Mouse (Mus musculus): ENCODE results near the gene Btbd16. TPM values are rescaled to one million over a fixed set of nuclear protein-coding genes. Genes with fewer than 3 reads are reported as not detected.
A peak's percentile ranks its signal among the peaks of the same experiment; 100 is the strongest.

The Btbd16 gene
- not detected for total RNA-seq (2022)

DNA sequence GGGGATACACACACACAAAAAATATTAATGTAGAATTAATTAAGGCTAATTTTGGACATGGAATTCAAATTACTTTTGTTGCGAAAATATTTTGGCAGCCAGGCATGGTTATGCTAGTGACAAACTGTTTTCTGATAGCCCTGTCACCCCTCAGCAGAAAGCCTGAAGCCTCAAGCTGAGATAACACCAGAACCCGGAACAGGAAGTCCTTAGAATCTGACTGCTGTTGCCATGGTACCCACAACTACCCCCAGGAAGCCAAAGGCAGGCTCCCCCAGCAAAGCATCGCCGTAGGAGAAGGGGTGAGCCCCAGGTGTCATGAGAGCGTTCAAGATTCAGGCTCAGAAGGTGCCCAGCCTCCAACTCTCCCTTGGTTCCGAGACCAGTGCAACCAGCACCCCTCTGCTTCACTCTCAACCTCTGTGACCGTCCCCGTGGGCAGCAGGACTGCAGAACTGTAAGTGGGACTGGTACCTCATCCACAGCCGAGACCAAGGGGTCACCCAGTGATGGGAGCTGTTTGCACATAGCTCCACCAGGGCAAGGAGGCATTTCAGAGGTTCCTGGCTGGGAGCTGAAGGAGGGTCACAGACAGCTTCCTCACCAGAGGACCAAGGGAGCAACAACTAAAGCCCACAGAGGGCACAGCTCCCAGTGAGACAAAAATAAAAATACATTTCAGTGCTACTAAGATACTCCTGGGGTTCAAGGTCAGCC is at the start of gene Btbd16:
Gene Btbd16 (plus strand): TSS at position 156 of the 717 bp plus-strand sequence.
- DNase-seq (ENCODE audit: low spot score) = no peak

DNA sequence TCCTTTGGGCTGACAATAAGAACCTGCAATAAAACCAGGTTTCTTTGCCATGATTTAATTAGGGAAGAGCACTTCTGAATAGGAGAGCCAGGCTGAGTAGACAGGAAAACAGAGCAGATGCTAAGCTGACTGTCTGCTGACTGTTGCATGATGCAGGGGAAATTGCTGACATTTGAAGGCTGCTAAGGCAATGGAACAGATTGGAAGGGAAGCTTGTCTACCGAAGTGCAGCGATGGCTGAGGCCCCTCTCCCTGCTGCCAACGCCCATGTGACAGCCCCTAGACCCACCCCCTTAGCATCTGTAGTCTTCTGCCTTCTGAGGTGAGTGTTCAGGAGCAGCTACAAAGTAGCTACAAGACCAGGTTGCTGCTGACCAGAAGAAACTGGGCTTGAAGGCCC is 47.7 kb upstream of the Btbd16 start:
- no peak for DNase-seq (ENCODE audit: low spot score)

DNA sequence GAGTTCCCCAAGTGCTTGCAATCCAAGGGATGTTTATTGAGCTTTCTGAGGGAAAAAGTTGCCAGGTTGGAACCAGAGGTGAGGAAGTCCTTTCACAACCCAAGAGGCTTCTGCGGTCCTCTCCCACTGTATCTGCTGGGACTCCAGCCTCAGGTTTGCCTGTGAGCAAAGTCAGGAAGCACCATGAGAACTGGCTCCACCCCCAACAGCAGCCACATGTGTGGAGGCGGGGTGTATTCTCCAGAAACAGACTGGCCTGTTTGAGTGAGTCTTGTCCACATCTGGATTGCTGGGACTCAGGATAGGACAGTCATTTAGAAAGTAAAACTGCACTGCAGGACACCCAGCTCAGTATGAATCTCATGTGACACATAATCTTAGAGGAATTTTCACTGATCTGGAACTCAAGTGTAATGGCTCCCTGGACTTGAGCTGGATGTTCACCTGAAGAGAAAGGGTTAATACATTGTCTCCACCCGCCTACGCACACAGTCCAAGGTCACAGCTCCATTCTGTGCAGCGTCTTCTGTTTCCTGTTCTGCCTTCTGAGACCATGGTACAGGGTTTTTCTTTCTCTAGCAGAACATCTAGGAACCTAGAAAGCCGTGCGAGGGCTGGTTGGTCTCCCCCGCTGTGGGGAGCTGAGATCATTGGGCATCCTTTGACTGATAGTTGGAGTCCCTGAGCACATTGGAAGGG is 47.0 kb upstream of the Btbd16 start:
- peak; percentile 27 for DNase-seq (ENCODE audit: low spot score)

DNA sequence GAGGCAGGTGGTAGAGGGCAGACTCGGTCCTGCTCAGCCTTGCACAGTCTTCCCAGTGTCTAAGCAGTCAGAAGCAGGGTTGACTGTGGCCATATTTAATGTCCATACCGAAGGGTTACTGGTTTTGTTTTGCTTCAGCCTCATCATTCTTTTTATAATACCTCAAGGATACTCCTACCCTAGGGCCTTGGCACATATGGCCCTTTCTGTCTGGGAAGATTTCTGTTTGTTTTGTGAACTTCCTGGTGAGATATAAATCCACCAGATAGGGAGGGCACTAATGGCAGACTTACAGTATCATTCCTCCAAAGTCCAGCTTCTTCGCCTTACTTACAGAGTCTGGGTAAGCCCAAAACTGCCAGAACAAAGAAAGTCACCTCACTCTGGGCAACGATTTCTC is 46.3 kb upstream of the Btbd16 start:
- no peak for DNase-seq (ENCODE audit: low spot score)

DNA sequence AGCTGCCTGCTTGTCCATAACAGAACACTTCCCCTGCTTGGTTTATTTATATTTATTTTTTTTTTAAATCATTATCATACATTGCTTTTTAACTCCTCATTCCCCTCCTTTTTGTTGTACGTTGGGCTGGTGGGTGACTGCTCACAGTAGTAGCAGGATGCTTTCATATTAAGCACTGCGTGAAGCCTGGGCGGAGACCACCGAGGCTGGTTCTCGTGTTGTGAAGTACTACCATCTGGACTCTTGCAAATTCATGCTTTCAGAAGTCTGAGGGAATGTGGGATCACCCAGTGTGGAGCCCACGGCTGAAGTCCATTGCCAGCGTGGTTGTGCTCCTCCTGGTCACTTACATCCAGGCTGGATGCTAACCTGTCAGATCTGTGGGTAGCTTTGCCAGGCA is 42.1 kb upstream of the Btbd16 start:
- DNase-seq (ENCODE audit: low spot score) = no peak

DNA sequence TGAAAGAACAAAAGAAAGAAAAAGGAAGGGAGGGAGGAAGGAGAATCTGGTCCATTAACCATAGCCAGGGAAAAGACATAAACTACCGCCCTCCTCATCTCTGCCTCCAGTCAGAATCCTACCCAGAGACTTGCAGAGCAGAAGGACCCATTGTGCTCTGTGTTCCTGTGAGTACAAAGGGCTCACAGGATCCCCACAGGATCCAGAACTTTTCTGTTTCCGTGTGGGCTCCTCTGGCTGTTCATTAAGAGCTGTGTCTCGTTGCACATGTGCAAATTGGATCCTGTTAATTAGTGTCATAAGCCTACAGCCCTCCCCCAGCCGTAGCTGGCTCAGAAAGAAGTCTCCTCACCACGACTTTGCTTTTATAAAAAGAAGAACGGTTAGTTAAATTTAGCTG is 41.0 kb upstream of the Btbd16 start:
- DNase-seq (ENCODE audit: low spot score) = no peak

DNA sequence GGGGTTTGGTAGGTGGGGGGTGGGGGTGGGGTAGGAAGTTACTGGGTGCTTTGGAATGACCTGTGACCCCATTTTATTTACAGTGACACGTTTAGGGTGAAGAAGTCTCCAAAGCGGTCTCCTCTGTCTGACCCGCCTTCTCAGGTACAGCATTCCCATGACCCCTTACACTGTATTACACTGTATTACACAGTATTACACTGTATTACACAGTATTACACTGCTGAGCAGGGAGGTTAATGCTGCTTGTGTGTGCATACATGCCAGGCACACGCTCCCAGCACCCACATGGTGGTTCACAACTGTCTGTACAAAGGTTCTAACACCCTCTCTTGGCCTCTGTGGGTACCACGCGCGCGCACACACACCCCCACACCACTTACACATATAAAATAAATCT is 40.4 kb upstream of the Btbd16 start:
- no peak for DNase-seq (ENCODE audit: low spot score)

DNA sequence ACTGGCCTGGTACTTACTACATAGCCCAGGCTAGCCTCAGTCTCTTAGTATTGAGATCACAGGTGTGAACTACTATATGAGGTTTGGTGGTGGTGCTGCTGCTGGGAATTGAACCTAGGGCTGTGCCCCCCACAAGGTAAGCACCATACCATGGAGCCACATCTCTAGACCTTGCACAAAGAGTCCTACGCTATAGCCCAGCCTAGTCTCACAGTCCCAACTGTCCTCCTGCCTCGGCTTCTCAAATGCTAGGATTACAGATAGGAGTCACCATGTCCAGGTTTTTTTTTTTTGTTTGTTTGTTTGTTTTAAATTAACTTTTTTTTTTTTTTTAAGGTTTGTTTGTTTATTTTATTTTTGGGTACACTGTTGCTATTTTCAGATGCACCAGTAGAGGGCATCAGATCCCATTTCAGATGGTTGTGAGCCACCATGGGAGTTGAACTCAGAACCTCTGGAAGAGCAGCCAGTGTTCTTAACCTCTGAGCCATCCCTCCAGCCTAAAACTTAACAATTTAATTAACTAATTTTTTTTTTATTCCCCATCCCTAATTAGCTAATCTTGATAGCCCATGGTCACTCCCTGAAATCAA is 39.6 kb upstream of the Btbd16 start:
- DNase-seq (ENCODE audit: low spot score) = no peak

GRCm38 (mm10) chr7:130741099-130741498 is 32.8 kb upstream of the Btbd16 start:
- no peak for DNase-seq (ENCODE audit: low spot score)

- no peak for DNase-seq (ENCODE audit: low spot score)
Observed at GRCm38 (mm10) chr7:130743239-130744025, 30.4 kb upstream of the Btbd16 start.

DNA sequence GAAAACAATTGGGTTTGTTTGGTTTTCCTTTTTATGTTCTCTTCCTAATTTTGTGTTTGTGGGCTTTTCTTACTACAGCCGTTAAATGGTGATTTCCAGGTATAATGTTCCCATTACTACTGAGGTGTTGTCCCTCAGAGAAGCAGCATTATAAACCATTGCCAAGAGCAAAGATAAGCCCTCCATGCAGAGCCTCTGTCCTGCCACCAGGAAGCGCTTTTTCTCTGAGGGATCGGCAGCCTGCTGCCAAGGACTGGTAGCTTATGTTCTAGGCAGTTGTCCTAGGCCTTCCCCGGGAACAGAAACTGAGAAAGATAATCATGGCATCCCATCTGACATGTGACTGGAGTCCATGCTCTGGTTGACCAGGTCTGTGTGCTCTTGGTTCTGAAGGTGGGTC is 24.7 kb upstream of the Btbd16 start:
- no peak for DNase-seq (ENCODE audit: low spot score)

DNA sequence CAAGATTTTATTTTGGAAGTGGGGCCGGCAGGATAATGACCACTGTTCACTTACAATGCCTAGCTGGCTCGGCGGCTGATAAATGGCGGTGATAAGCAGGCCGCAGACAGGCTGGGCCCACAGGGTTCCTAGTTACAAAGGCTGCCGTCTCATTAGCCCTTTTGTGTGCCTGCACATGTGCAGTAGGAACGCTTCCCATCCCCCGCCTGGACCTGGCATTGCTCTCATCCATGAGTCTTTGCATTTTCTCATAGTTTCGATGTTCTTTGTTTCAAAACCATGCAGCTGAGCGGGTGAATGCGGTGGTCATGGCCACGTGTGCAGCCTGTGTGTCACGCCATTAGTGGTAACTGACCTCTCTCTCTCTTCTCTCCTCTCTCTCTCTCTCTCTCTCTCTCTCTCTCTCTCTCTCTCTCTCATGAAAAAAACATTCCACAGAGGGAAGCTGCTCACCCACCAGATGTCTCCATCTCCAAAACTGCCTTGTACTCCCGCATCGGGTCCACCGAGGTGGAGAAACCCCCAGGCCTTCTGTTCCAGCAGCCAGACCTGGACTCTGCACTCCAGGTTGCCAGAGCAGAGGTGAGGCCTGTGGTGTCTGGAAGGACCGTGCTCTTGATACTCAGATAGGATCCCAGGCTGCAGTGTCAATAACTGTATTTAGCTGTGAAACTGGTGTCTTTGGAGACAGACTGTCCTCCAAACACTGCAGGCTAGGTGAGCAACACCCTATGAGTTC is 22.9 kb upstream of the Btbd16 start:
- no peak for DNase-seq (ENCODE audit: low spot score)

DNA sequence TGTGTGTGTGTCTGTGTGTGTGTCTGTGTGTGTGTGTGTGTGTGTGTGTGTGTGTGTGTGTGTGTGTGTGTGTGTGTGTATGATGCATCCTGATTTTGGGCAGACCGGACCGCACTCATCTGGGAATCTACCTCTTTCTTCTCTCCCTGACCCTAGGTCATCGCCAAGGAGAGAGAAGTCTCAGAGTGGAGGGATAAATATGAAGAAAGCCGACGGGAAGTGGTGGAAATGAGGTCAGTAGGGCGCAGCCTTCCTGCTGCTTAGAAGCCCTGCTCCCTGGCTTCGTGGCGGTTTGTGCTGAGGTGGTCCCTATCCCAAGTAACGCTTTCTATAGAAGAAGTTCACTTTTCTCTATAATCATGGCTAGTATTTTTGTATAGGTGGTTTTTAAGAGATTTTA is 22.2 kb upstream of the Btbd16 start:
- no peak for DNase-seq (ENCODE audit: low spot score)

DNA sequence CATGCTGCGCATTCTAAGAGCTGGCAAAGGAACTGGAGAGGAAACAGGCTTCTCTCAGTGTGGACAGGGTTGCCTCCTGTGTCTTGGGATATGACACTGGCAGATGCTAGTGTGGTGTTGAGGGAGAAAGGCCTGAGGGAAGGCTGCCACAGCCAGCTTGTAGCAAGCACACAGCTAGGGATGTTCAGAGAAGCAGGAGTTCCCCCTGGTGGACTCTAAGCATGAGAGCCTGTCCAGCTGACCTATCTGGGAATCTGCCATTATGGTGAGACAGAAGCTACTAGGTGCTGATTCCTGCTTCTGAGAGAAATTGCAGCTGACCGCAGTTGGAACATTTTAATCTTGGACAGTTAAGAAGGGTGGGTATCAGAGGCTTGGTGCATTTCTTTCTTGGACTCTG is 19.1 kb upstream of the Btbd16 start:
- no peak for DNase-seq (ENCODE audit: low spot score)

DNA sequence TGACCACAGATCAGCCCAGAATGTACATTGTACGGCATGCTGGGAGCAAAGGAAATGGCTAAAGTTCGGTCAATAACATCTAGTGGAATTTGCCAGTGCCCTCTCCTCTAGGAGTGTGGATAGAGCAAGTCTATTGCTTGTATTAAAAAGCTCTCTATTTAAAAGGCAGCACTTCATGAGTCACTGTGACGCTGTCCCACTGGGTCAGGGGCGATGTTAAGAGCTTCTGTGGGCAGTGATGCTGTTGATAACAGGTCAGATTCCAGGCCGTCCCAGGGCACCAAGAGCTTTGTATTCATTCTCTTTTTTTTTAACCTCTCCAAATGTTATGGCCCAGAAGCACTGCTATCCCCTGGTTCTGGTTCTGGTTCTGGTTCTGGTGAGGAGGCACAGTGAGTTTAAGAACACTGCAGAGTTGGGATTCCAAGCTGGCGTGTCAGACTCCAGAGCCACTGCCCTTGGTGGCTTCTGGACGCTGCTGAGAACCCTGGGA is 17.5 kb upstream of the Btbd16 start:
- no peak for DNase-seq (ENCODE audit: low spot score)

DNA sequence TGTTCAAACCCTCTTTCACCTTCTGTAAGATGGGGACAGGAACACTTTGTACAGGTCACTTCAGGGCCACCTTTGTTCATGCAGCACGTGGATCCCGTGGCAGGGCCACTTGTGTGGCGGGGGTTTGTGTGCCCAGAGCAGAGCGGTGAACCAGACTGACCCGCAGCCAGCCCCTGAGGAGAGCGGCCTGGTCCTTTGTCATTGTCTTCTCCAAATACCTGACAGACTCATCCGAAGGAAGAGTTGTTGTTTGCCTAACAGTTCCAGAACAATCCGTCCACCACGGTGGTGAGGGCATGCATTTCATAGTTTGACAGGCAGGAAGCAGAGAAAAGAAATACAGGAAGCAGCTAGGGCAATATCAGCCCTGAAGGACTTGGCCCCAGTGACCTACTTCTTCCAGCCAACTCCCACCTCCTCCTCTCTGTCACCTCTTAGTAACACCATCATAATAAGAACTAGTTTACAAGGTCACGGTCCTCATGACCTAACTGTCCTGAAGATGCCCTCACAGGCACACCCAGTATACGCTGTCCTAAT is 16.5 kb upstream of the Btbd16 start:
- no peak for DNase-seq (ENCODE audit: low spot score)

- peak; percentile 79 for DNase-seq (ENCODE audit: low spot score)
Observed at GRCm38 (mm10) chr7:130762071-130762897, 11.6 kb upstream of the Btbd16 start.

- DNase-seq (ENCODE audit: low spot score) = no peak
Observed at GRCm38 (mm10) chr7:130764160-130764559, 9.7 kb upstream of the Btbd16 start.

- no peak for DNase-seq (ENCODE audit: low spot score)
Observed at GRCm38 (mm10) chr7:130766411-130767170, 7.3 kb upstream of the Btbd16 start.

Measured in heart, adult 8-10 months (tissue).